ENCODE assay signal across 47 mouse cellular contexts in the genomic region with DNA sequence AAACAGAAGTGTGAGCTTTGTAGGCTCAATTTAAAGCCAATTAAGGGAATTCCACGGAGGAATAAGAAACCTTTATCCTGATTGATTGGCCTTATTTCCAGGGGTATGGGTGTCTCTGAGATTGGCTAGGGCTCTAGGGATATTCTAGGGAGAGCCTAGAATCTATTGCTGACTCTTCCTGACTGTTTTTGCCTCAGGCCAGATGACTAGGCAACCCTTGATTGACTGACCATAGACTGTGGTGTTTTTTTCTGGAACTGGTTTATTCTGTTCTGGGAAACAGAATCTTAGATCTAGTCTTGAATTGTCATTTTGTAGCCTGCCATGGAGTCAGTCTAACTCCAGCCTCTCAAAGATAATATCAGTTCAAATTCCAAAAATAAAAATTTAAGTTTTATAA. TPM values are rescaled to one million over a fixed set of nuclear protein-coding genes. Genes with fewer than 3 reads are reported as not detected.
"Had no signal": no experiment of that assay in that cellular context is flagged by ENCODE, and none has a peak within 500 bp of the region (broad histone marks: within the 10 kb centered on the region; RNA-seq: fewer than 3 reads in every experiment).

No protein-coding gene starts in this region.

- H3K9ac ChIP-seq: limb, embryonic 12.5 days; limb, embryonic 13.5 days; limb, embryonic 15.5 days; liver, embryonic 12.5 days; liver, embryonic 13.5 days; liver, embryonic 14.5 days; liver, embryonic 15.5 days; liver, postnatal 0 days; lung, embryonic 14.5 days; lung, embryonic 15.5 days; midbrain, embryonic 12.5 days; midbrain, embryonic 13.5 days; midbrain, embryonic 15.5 days; neural tube, embryonic 12.5 days had no signal

- H3K9me3 ChIP-seq: limb, embryonic 10.5 days; limb, embryonic 12.5 days; limb, embryonic 13.5 days; limb, embryonic 15.5 days; liver, embryonic 12.5 days; liver, embryonic 13.5 days; liver, embryonic 15.5 days; lung, embryonic 15.5 days; megakaryocyte, embryonic 14.5 days; midbrain, embryonic 10.5 days; midbrain, embryonic 12.5 days; midbrain, embryonic 13.5 days; midbrain, embryonic 15.5 days; neural tube, embryonic 12.5 days had no signal

- DNase-seq: left cerebral cortex, postnatal 4 days; liver; liver, embryonic 13.5 days; liver, postnatal 0 days; lung, adult 18-20 months; lung, adult 2 months; lung, embryonic 14.5 days; lung, postnatal 10 days; lung, postnatal 14 days; lung, postnatal 36 days; lung, postnatal 4 days; midbrain, embryonic 14.5 days had no signal

- ATAC-seq: liver, embryonic 12.5 days; liver, postnatal 0 days; lung, postnatal 0 days; midbrain, embryonic 13.5 days; midbrain, embryonic 15.5 days; midbrain, embryonic 16.5 days had no signal

- H3K27me3 ChIP-seq: limb, embryonic 12.5 days; limb, embryonic 13.5 days; limb, embryonic 15.5 days; liver, embryonic 12.5 days; liver, embryonic 13.5 days; liver, embryonic 15.5 days; lung, embryonic 15.5 days; megakaryocyte, embryonic 14.5 days; midbrain, embryonic 12.5 days; midbrain, embryonic 13.5 days; midbrain, embryonic 15.5 days; neural tube, embryonic 12.5 days had no signal

- H3K4me2 ChIP-seq: limb, embryonic 12.5 days; limb, embryonic 13.5 days; limb, embryonic 15.5 days; liver, embryonic 11.5 days; liver, embryonic 12.5 days; liver, embryonic 13.5 days; liver, embryonic 15.5 days; lung, embryonic 14.5 days; lung, embryonic 15.5 days; midbrain, embryonic 11.5 days; midbrain, embryonic 12.5 days; midbrain, embryonic 13.5 days; midbrain, embryonic 15.5 days; neural tube, embryonic 12.5 days had no signal

- H3K36me3 ChIP-seq: limb, embryonic 10.5 days; limb, embryonic 12.5 days; limb, embryonic 13.5 days; limb, embryonic 15.5 days; liver, embryonic 12.5 days; liver, embryonic 13.5 days; liver, embryonic 15.5 days; lung, embryonic 15.5 days; midbrain, embryonic 10.5 days; midbrain, embryonic 12.5 days; midbrain, embryonic 13.5 days; midbrain, embryonic 15.5 days; neural tube, embryonic 12.5 days had no signal

- H3K4me3 ChIP-seq: limb, embryonic 10.5 days; limb, embryonic 12.5 days; limb, embryonic 13.5 days; limb, embryonic 15.5 days; liver, embryonic 12.5 days; liver, embryonic 13.5 days; liver, embryonic 15.5 days; lung, embryonic 15.5 days; megakaryocyte, embryonic 14.5 days; midbrain, embryonic 10.5 days; midbrain, embryonic 12.5 days; midbrain, embryonic 13.5 days; midbrain, embryonic 15.5 days; myocyte; neural tube, embryonic 12.5 days had no signal

- H3K27ac ChIP-seq: limb, embryonic 10.5 days; limb, embryonic 12.5 days; limb, embryonic 13.5 days; limb, embryonic 15.5 days; liver, embryonic 12.5 days; liver, embryonic 13.5 days; liver, embryonic 14.5 days; liver, embryonic 15.5 days; lung, embryonic 15.5 days; macrophage; midbrain, embryonic 10.5 days; midbrain, embryonic 12.5 days; midbrain, embryonic 13.5 days; midbrain, embryonic 15.5 days; neural tube, embryonic 12.5 days had no signal

- H3K4me1 ChIP-seq: limb, embryonic 10.5 days; limb, embryonic 12.5 days; limb, embryonic 13.5 days; limb, embryonic 15.5 days; liver, embryonic 12.5 days; liver, embryonic 13.5 days; liver, embryonic 15.5 days; lung, embryonic 15.5 days; megakaryocyte, embryonic 14.5 days; midbrain, embryonic 10.5 days; midbrain, embryonic 12.5 days; midbrain, embryonic 13.5 days; midbrain, embryonic 15.5 days; neural tube, embryonic 12.5 days had no signal

RNA-seq across cellular contexts. Expression of a gene that starts 13.5 kb away (rescaled TPM):
- total RNA-seq: left cerebral cortex, postnatal 10 days; left cerebral cortex, postnatal 14 days; left cerebral cortex, postnatal 25 days; left cerebral cortex, postnatal 36 days; left cerebral cortex, postnatal 4 days; liver, adult 2 months; megakaryocyte progenitor cell, adult 5-6 weeks; megakaryocyte, adult 5-6 weeks; megakaryocyte-erythroid progenitor cell, adult 5-6 weeks; midbrain, postnatal 0 days; monocyte, adult 5-6 weeks had no signal
- polyA plus RNA-seq: limb, embryonic 10.5 days; limb, embryonic 11.5 days; limb, embryonic 12.5 days; limb, embryonic 13.5 days; limb, embryonic 14.5 days; limb, embryonic 15.5 days; liver, adult 2 months; liver, embryonic 11.5 days; liver, embryonic 12.5 days; liver, embryonic 13.5 days; liver, embryonic 14.5 days; liver, embryonic 15.5 days; liver, embryonic 16.5 days; liver, postnatal 0 days; lung, adult 2 months; lung, embryonic 14.5 days; lung, embryonic 15.5 days; lung, embryonic 16.5 days; lung, postnatal 0 days; macrophage; midbrain, embryonic 10.5 days; midbrain, embryonic 11.5 days; midbrain, embryonic 12.5 days; midbrain, embryonic 13.5 days; midbrain, embryonic 14.5 days; midbrain, embryonic 15.5 days; midbrain, embryonic 16.5 days; midbrain, postnatal 0 days; neural tube, embryonic 11.5 days; neural tube, embryonic 12.5 days had no signal

RNA-seq across cellular contexts. Expression of a gene that starts 51.6 kb away (rescaled TPM):
- total RNA-seq: left cerebral cortex, postnatal 10 days; left cerebral cortex, postnatal 14 days; left cerebral cortex, postnatal 25 days; left cerebral cortex, postnatal 36 days; left cerebral cortex, postnatal 4 days; liver, adult 2 months; megakaryocyte progenitor cell, adult 5-6 weeks; megakaryocyte, adult 5-6 weeks; megakaryocyte-erythroid progenitor cell, adult 5-6 weeks; midbrain, postnatal 0 days; monocyte, adult 5-6 weeks had no signal
- polyA plus RNA-seq: limb, embryonic 10.5 days; limb, embryonic 11.5 days; limb, embryonic 12.5 days; limb, embryonic 13.5 days; limb, embryonic 14.5 days; limb, embryonic 15.5 days; liver, adult 2 months; liver, embryonic 11.5 days; liver, embryonic 12.5 days; liver, embryonic 13.5 days; liver, embryonic 14.5 days; liver, embryonic 15.5 days; liver, embryonic 16.5 days; liver, postnatal 0 days; lung, adult 2 months; lung, embryonic 14.5 days; lung, embryonic 15.5 days; lung, embryonic 16.5 days; lung, postnatal 0 days; macrophage; midbrain, embryonic 10.5 days; midbrain, embryonic 11.5 days; midbrain, embryonic 12.5 days; midbrain, embryonic 13.5 days; midbrain, embryonic 14.5 days; midbrain, embryonic 15.5 days; midbrain, embryonic 16.5 days; midbrain, postnatal 0 days; neural tube, embryonic 11.5 days; neural tube, embryonic 12.5 days had no signal
